Comparison of ENCODE assay signal across 17 mouse cellular contexts in the genomic region with DNA sequence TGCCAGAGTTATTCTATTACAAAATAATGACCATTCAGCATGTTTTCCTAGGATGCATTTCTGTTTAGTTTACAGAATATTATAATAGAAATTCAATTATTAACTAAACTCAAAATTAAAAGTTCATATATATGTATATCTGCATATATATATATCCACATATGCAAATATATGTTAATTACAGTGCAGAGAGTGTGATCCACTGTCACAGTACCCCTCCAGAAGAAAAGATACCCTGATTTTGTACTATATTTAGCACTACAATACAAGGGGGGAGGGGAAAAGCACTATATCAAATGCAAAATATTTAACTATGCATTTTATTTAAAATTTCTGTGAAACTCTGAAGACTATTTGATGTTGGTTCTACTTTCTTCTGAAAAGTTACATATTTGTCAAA.
"Had no signal": no experiment of that assay in that cellular context is flagged by ENCODE, and none has a peak within 500 bp of the region (broad histone marks: within the 10 kb centered on the region; RNA-seq: fewer than 3 reads in every experiment).

No protein-coding gene starts in this region.

- ATAC-seq: midbrain, embryonic 13.5 days had no signal

- H3K27me3 ChIP-seq: midbrain, embryonic 13.5 days; neural tube, embryonic 13.5 days; neural tube, embryonic 15.5 days had no signal

- H3K4me2 ChIP-seq: lung, embryonic 14.5 days; midbrain, embryonic 13.5 days; neural tube, embryonic 13.5 days; neural tube, embryonic 15.5 days had no signal

- H3K36me3 ChIP-seq: midbrain, embryonic 10.5 days; midbrain, embryonic 13.5 days; neural tube, embryonic 13.5 days; neural tube, embryonic 15.5 days had no signal

- H3K9me3 ChIP-seq: midbrain, embryonic 10.5 days; midbrain, embryonic 13.5 days; neural tube, embryonic 13.5 days; neural tube, embryonic 15.5 days had no signal

- DNase-seq: lung, adult 18-20 months; lung, postnatal 10 days; lung, postnatal 4 days; right cerebral cortex, adult 18-20 months; right cerebral cortex, postnatal 25 days; right cerebral cortex, postnatal 4 days; spleen, adult 18-20 months; thymus, adult 18-20 months; thymus, postnatal 14 days; thymus, postnatal 36 days had no signal

- H3K4me1 ChIP-seq: midbrain, embryonic 10.5 days; midbrain, embryonic 13.5 days; neural tube, embryonic 13.5 days; neural tube, embryonic 15.5 days had no signal

- H3K27ac ChIP-seq: liver, embryonic 14.5 days; midbrain, embryonic 10.5 days; midbrain, embryonic 13.5 days; neural tube, embryonic 13.5 days; neural tube, embryonic 15.5 days had no signal

- H3K4me3 ChIP-seq: midbrain, embryonic 10.5 days; midbrain, embryonic 13.5 days; myocyte; neural tube, embryonic 13.5 days; neural tube, embryonic 15.5 days had no signal

- H3K9ac ChIP-seq: liver, embryonic 14.5 days; lung, embryonic 14.5 days; midbrain, embryonic 13.5 days; neural tube, embryonic 13.5 days; neural tube, embryonic 15.5 days had no signal
